Mouse (Mus musculus) heart, embryonic 14.5 days (tissue): Measurements from ENCODE around the gene Gm1043. TPM values are rescaled to one million over a fixed set of nuclear protein-coding genes. Genes with fewer than 3 reads are reported as not detected.

Experiments
- ATAC-seq: fragments of 200-750 bp; cut with Nextera tagmentation; 2 replicates; pipeline ENCODE4 v1.8.0; 2017; ENCODE audit warnings: low read depth, moderate TSS enrichment; ENCODE audit not compliant: insufficient number of reproducible peaks, insufficient read depth, low FRiP score
- H3K27ac ChIP-seq, 2 experiments: fragments of 200-500 bp in 1 of 2; fragments of 300-500 bp in 1 of 2; sonication (generic) in 1 of 2; replicated peaks in 1 of 2; 2 replicates each; pipeline ENCODE4 v1.5.1; 2012 to 2014; ENCODE audit warnings: low read depth in 2 of 2, low read length in 2 of 2, control low read depth in 1 of 2, mild to moderate bottlenecking in 1 of 2, mixed read lengths in 1 of 2; ENCODE audit not compliant: control insufficient read depth in 1 of 2, insufficient read depth in 1 of 2
- H3K27me3 ChIP-seq: fragments of 300-500 bp; sonication (generic); 2 replicates; pipeline ENCODE4 v1.6.1; 2014; ENCODE audit warnings: mild to moderate bottlenecking, low read length, control low read depth; ENCODE audit not compliant: control insufficient read depth, insufficient read depth
- H3K36me3 ChIP-seq: fragments of 300-500 bp; sonication (generic); 2 replicates; pipeline ENCODE4 v1.6.1; 2014; ENCODE audit warnings: mild to moderate bottlenecking, control low read depth, low read length, mixed read lengths; ENCODE audit not compliant: control insufficient read depth, insufficient read depth
- H3K4me1 ChIP-seq, 2 experiments: fragments of 200-500 bp in 1 of 2; fragments of 300-500 bp in 1 of 2; sonication (generic) in 1 of 2; 2 replicates each; pipeline ENCODE4 v1.6.1; 2012 to 2014; ENCODE audit warnings: low read length in 2 of 2, control low read depth in 1 of 2, mixed read lengths in 1 of 2; ENCODE audit not compliant: control insufficient read depth in 2 of 2, insufficient read depth in 2 of 2
- H3K4me2 ChIP-seq: fragments of 300-500 bp; sonication (generic); 2 replicates; pipeline ENCODE4 v1.6.1; 2014; ENCODE audit warnings: mild to moderate bottlenecking, low read length
- H3K4me3 ChIP-seq, 2 experiments: fragments of 200-500 bp in 1 of 2; fragments of 300-500 bp in 1 of 2; sonication (generic) in 1 of 2; 2 replicates each; pipeline ENCODE4 v1.5.1; 2012 to 2014; ENCODE audit warnings: low read length in 2 of 2, mild to moderate bottlenecking in 2 of 2, control low read depth in 1 of 2, low read depth in 1 of 2, moderate library complexity in 1 of 2; ENCODE audit not compliant: control insufficient read depth in 1 of 2, insufficient read depth in 1 of 2
- H3K9ac ChIP-seq: fragments of 300-500 bp; sonication (generic); 2 replicates; pipeline ENCODE4 v1.6.1; 2014; ENCODE audit warnings: mild to moderate bottlenecking, low read length
- H3K9me3 ChIP-seq: fragments of 300-500 bp; sonication (generic); 2 replicates; pipeline ENCODE4 v1.6.1; 2016; ENCODE audit warnings: low read length, control low read depth; ENCODE audit not compliant: control insufficient read depth
- WGBS: fragments of 180-500 bp; shearing (Covaris S2); extraction: QIAGEN DNeasy Blood & Tissue Kit; methylation state at CpG from one replicate; pipeline ENCODE4 v1.1.7; 2014; 5-methylcytosine and 5-hydroxymethylcytosine counted together
- polyA plus RNA-seq: library from polyadenylated mRNA; unstranded; fragments of >200 nt; fragmentation: Nextera tagmentation; extraction: Ambion mirVana; gene quantifications from 2 replicates; pipeline ENCODE4 v1.2.1, GENCODE M21; 2014

Gene Gm1043
- polyA plus RNA-seq, 1 experiment from 2014 or later: not detected

DNA sequence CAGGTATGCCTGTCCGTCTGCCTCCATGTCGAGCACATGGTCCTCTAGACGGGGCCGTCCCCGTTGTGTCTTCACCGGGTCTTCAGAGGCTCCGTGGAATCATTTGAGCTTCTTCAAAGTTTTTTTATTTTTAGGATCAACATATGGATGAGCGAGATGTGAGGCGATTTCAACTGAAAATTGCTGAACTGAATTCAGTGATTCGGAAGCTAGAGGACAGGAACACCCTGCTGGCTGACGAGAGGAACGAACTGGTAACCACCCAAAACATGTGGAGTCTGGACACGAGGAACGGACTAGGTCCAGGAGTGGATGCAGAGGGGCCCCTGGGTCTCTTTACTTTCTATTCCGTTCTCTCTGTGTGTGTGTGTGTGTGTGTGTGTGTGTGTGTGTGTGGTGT, 16.5 kb downstream of the Gm1043 start:
- Histone ChIP-seq H3K4me2 (no peak overlapping the region), H3K36me3 (no peaks in the 10 kb centered on the region), H3K4me3 (no peak overlapping the region), H3K4me1 (no peaks in the 10 kb centered on the region), H3K9ac (no peak overlapping the region), H3K27me3 (peaks cover 11% of the 10 kb centered on the region; the same call in 1 of the 2 replicates), H3K9me3 (no peaks in the 10 kb centered on the region), H3K27ac (no peak overlapping the region)
- WGBS: 67% methylated on average over 15 of the region's 15 CpGs
- ATAC-seq: no peak

DNA sequence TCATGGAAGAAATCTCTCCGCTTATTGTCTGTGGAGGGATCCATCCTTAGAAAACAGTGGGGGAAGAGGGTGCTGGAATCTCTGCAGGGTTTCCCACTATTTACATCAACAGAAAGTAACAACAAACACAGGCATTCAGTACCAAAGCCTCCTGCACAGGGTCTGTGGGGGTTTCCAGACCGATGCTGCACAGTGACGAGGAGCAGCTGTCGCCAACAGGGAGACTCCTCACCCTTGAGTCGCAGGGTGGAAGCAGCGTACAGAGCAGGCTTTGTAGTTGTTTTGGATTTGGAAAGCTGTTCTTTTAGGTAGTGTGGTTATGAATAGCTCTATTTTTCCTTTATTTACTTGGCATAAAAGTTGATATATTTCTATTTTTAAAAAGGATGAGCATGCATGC, 16.9 kb downstream of the Gm1043 start:
- no peak overlapping the region for H3K4me3 ChIP-seq
- no peak overlapping the region for H3K9ac ChIP-seq
- no peak overlapping the region for H3K27ac ChIP-seq
- no peaks in the 10 kb centered on the region for H3K9me3 ChIP-seq
- no peak overlapping the region for H3K4me2 ChIP-seq
- ATAC-seq: no peak
- H3K4me1 ChIP-seq: no peaks in the 10 kb centered on the region
- no peaks in the 10 kb centered on the region for H3K36me3 ChIP-seq
- WGBS: 36% methylated on average over 6 of the region's 6 CpGs
- peaks cover 11% of the 10 kb centered on the region; the same call in 1 of the 2 replicates for H3K27me3 ChIP-seq

DNA sequence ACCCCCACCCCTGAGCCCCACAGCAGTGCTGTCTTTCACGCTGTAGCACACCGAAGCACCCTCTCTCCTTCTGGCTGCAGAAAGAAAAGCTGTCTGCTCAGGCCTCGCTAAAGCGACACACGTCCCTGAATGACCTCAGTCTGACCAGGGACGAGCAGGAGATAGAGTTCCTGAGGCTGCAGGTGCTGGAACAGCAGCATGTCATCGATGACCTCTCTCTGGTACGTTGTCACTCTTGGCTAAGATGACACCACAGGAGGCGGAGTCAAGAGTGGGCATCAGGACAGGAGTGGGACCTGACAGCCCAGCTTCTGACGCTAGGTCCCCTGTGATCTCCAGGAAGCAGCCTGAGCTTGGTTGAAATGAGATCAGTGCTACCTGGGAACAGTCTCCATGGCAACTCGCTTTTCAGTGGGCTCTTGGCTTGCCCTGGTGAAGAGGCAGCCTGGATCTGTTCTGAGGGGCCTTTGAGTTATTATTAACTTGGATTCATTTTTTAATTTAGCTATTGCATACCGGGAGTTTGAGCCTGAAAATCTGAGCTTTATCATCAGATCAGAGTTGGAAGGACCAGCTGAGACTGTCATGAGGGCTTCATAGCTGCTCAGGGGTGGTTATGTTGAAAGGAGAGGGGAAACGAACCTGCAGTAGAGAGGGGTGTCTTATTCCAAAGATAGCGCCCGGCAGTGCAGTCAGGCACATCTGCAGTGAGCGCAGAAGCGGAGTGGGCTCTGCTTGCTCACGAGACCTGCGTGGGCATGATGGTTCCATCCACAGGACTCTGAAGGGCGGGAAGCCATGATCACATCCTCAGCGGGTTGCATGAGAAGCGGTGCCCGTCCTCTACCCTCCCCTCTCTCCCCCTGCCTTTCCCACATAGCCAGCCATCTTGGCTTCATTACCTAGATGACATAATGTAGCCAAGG, 20.6 kb downstream of the Gm1043 start:
- peaks cover 5% of the 10 kb centered on the region; the same call in 1 of the 2 replicates for H3K27me3 ChIP-seq
- no peak overlapping the region for H3K9ac ChIP-seq
- no peak overlapping the region for H3K4me3 ChIP-seq
- H3K36me3 ChIP-seq: no peaks in the 10 kb centered on the region
- H3K27ac ChIP-seq: no peak overlapping the region
- H3K9me3 ChIP-seq: no peaks in the 10 kb centered on the region
- no peaks in the 10 kb centered on the region for H3K4me1 ChIP-seq
- ATAC-seq: no peak
- WGBS: 68% methylated on average over 23 of the region's 23 CpGs
- no peak overlapping the region for H3K4me2 ChIP-seq

DNA sequence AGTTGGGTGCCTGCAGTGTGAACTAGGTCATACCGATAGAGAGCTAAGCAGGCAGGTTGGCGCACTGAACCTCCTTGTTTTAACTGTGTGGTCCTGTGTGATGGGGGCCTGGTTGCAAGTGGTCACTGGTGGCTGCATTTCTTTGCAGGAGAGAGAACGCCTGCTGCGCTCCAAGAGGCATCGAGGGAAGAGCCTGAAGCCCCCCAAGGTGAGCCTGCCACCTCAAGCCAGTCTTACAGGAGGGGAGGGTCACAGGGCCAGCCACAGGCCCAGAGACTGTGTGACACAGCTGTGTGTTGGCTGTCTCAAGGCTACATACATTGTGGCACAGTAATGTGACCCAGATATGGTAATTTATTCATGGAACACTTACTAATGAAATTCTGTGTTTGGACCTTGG, 21.9 kb downstream of the Gm1043 start:
- H3K27me3 ChIP-seq: 0 out of 2 replicates have a peak, but pooled peaks cover 5% of the 10 kb centered on the region
- no peaks in the 10 kb centered on the region for H3K9me3 ChIP-seq
- no peak for ATAC-seq
- no peaks in the 10 kb centered on the region for H3K36me3 ChIP-seq
- H3K4me3 ChIP-seq: no peak overlapping the region
- 58% methylated on average over 5 of the region's 5 CpGs for WGBS
- no peaks in the 10 kb centered on the region for H3K4me1 ChIP-seq
- H3K27ac ChIP-seq: no peak overlapping the region
- H3K9ac ChIP-seq: no peak overlapping the region
- H3K4me2 ChIP-seq: no peak overlapping the region

DNA sequence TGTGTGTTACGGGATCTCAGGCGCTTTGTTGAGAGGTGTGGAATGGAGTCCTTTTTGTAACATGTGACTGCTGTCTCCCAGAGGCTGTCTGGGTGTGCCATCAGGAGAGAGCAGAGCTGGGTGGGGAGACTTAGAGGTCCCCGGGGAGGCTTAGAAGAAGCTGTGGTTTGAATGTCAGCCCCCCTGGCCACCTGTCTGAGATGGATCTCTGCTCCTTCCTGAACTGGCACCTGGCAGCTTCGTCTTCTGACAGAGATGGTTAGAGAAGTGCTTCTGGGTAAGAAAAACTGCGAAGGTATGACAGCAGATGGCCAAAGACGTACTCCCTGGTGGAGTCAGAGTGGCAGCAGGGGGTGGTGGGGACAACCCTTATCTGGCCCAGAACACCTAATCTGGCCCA, 22.4 kb downstream of the Gm1043 start:
- no peak overlapping the region for H3K4me2 ChIP-seq
- no peak overlapping the region for H3K4me3 ChIP-seq
- H3K9me3 ChIP-seq: no peaks in the 10 kb centered on the region
- WGBS: 73% methylated on average over 6 of the region's 6 CpGs
- peaks cover 0 to 4% of the 10 kb centered on the region in 2 experiments; a peak in 1 of 4 replicates for H3K4me1 ChIP-seq
- 0 out of 2 replicates have a peak, but pooled peaks cover 5% of the 10 kb centered on the region for H3K27me3 ChIP-seq
- no peak overlapping the region for H3K9ac ChIP-seq
- ATAC-seq: no peak
- no peaks in the 10 kb centered on the region for H3K36me3 ChIP-seq
- H3K27ac ChIP-seq: no peak overlapping the region

DNA sequence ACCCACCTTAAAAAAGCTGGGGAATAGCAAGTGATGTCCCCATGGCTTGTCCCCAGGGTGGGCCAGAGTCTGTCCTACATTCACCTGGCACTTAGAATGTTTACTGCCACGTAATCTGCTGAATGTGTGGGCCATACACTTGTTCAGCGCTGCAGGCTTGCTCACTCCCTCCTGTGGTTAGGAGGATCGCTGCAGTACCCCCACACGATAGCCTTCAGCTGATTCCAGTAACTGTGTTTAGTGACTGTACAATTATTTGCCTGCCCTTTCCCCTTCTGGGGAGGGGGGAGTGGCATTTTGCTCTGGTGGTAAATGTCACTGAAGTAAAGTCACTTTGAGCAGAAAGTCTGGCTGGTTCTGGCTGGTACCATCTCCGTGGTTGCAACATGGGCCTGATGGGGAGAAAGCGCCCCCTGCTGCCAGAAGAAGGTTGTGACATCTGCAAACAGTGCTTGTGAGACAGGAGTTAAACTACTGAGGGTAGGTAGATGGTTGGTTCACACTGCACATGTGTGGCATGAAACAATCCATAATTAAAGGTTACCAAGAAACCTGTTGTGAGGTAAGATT, 24.2 kb downstream of the Gm1043 start:
- no peaks in the 10 kb centered on the region for H3K36me3 ChIP-seq
- no peak overlapping the region for H3K27ac ChIP-seq
- ATAC-seq: no peak
- no peak overlapping the region for H3K4me2 ChIP-seq
- H3K4me1 ChIP-seq: peaks cover 0 to 4% of the 10 kb centered on the region in 2 experiments; a peak in 1 of 4 replicates
- H3K9me3 ChIP-seq: no peaks in the 10 kb centered on the region
- no peak overlapping the region for H3K4me3 ChIP-seq
- 0 out of 2 replicates have a peak, but pooled peaks cover 8% of the 10 kb centered on the region for H3K27me3 ChIP-seq
- 37% methylated on average over 6 of the region's 6 CpGs for WGBS
- H3K9ac ChIP-seq: no peak overlapping the region

DNA sequence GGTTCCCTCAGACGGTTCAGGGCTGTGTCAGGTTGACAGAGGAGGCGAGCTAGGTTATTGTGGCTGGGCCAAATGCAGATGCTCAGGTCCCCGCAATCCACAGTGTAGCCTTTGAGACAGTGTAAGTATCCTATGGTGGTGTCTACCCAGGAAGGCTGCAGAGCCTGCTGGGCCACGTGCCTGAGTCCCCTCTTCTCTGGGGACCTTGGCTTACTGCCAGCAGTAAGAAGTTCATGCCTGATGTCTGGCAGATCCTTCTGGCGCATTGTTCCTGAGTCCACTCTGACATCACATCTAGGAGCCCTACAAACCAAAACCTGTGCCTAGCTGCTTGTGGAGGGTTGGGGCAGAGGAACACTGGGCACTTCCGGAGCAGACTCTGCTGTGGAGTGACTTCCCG, 27.2 kb downstream of the Gm1043 start:
- Histone ChIP-seq H3K4me2 (no peak overlapping the region), H3K9ac (no peak overlapping the region), H3K27ac (no peak overlapping the region), H3K4me1 (peaks cover 0 to 4% of the 10 kb centered on the region in 2 experiments; a peak in 1 of 4 replicates), H3K36me3 (no peaks in the 10 kb centered on the region), H3K9me3 (no peaks in the 10 kb centered on the region), H3K4me3 (no peak overlapping the region), H3K27me3 (0 out of 2 replicates have a peak, but pooled peaks cover 4% of the 10 kb centered on the region)
- WGBS: 56% methylated on average over 7 of the region's 7 CpGs
- ATAC-seq: no peak
